Mouse (Mus musculus) kidney, adult 18-20 months (tissue): ENCODE measurements around the gene Gm266.
"Not testable (repeated sequence)": the region's sequence is repeated elsewhere in the genome, so short reads cannot be mapped to it uniquely, and the experiment has no call there.

ENCODE experiments used
- DNase-seq: peaks from one replicate; pipeline ENCODE4 v3.0.0; 2021

The Gm266 gene

GRCm38 (mm10) chr12:111485652-111486306 lies at the start of gene Gm266:
Gene Gm266, minus strand, starts transcription at chr12:111485823.
- DNase-seq: peak; percentile 31

GRCm38 (mm10) chr12:111535281-111535680 lies 49.7 kb upstream of the Gm266 start:
- DNase-seq: peak; percentile 22

- no peak for DNase-seq
Observed at GRCm38 (mm10) chr12:111533096-111533794, 47.6 kb upstream of the Gm266 start.

GRCm38 (mm10) chr12:111529192-111529591 lies 43.6 kb upstream of the Gm266 start:
- DNase-seq: no peak

GRCm38 (mm10) chr12:111527643-111528281 lies 42.1 kb upstream of the Gm266 start:
- no peak for DNase-seq

GRCm38 (mm10) chr12:111524883-111525282 lies 39.3 kb upstream of the Gm266 start:
- no peak for DNase-seq

GRCm38 (mm10) chr12:111524469-111524868 lies 38.8 kb upstream of the Gm266 start:
- no peak for DNase-seq

GRCm38 (mm10) chr12:111520994-111521393 lies 35.4 kb upstream of the Gm266 start:
- DNase-seq: no peak

- no peak for DNase-seq
Observed at GRCm38 (mm10) chr12:111519821-111520220, 34.2 kb upstream of the Gm266 start.

- DNase-seq: no peak
Observed at GRCm38 (mm10) chr12:111518391-111518790, 32.8 kb upstream of the Gm266 start.

- no peak for DNase-seq
Observed at GRCm38 (mm10) chr12:111517901-111518300, 32.3 kb upstream of the Gm266 start.

- no peak for DNase-seq
Observed at GRCm38 (mm10) chr12:111516826-111517225, 31.2 kb upstream of the Gm266 start.

- DNase-seq: no peak
Observed at GRCm38 (mm10) chr12:111515920-111516319, 30.3 kb upstream of the Gm266 start.

GRCm38 (mm10) chr12:111514874-111515649 lies 29.4 kb upstream of the Gm266 start:
- no peak for DNase-seq

GRCm38 (mm10) chr12:111514231-111514792 lies 28.7 kb upstream of the Gm266 start:
- peak; percentile 75 for DNase-seq

- peak; percentile 47 for DNase-seq
Observed at GRCm38 (mm10) chr12:111513673-111514072, 28.1 kb upstream of the Gm266 start.

- DNase-seq: no peak
Observed at GRCm38 (mm10) chr12:111512572-111513063, 27.0 kb upstream of the Gm266 start.

- not testable (repeated sequence) for DNase-seq
Observed at GRCm38 (mm10) chr12:111508438-111508837, 22.8 kb upstream of the Gm266 start.

GRCm38 (mm10) chr12:111507962-111508361 lies 22.3 kb upstream of the Gm266 start:
- no peak for DNase-seq

GRCm38 (mm10) chr12:111507001-111507400 lies 21.4 kb upstream of the Gm266 start:
- no peak for DNase-seq

GRCm38 (mm10) chr12:111504904-111505303 lies 19.3 kb upstream of the Gm266 start:
- peak; percentile 98 for DNase-seq

GRCm38 (mm10) chr12:111503571-111503970 lies 17.9 kb upstream of the Gm266 start:
- no peak for DNase-seq
